Mouse (Mus musculus): ENCODE measurements around the gene Rapgef4. TPM values are rescaled to one million over a fixed set of nuclear protein-coding genes. Genes with fewer than 3 reads are reported as not detected.

Rapgef4 gene
- polyA plus RNA-seq, 1 experiment from 2014 or later, result 5.3 TPM

DNA sequence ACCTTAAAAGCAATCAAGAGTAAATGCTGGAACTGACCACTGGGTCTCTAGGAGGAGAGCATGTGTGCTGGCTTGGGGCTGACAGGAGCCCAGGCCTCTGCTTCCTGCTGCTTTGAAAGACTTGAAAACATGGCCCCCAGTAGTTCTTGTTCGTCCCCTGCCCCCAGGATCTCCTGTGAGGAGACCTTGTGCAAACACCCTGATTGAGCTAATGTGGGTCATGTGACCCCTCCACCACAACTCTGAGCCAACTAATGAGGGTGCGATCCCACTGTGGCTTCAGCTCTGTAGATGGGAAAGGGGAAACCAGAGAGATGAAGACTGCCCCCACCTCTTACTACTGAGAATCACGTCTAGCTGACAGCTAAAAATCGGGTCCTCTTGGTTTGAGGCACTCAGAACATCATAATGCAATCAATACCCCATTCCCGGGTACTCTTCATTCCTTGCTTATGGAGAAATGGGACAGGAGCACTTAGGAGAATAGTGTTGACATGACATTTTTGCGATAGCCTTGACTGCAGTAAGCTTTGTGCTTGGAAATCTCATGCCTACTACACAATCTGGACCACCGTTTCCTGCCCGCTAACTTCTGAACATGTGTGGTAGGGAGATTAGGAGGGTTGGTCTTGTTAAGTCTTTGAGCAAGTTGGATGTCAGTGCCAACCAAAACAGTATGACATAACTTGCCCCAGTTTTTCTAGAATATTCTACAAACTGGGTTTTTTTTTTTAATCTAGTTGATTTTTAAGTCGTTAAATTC lies 170.9 kb downstream of the Rapgef4 start:
- Histone ChIP-seq H3K27ac (ENCODE audit: poor library complexity, severe bottlenecking) (peak overlapping the region; percentile 58), H3K27me3 (replicated peaks) (no peaks in the 10 kb centered on the region), H3K9ac (no peak overlapping the region), H3K9me3 (replicated peaks) (no peaks in the 10 kb centered on the region), H3K36me3 (no peaks in the 10 kb centered on the region), H3K4me2 (no peak overlapping the region), H3K4me3 (no peak overlapping the region), H3K4me1 (replicated peaks) (peaks cover 37% of the 10 kb centered on the region)
- ATAC-seq (ENCODE audit: insufficient number of reproducible peaks, low FRiP score), result peak; percentile 74
- 52% methylated on average over 9 of the region's 9 CpGs for WGBS

DNA sequence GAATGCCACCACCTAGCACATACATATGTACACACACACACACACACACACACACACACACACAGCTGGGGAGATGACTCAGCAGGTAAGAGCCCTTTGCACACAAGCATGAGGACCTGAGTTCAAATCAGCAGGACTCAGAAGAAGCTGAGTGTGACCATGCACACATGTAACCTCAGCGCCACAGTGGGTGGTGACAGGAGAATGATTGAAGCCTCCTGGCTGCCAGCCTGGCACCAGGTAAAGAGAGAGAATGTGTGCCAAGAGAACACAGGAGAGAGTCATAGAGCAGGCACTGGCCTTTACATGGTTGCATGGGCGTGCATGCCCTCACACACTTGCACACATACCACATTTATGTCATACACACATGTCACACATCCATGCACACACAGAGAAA lies 171.7 kb downstream of the Rapgef4 start:
- 88% methylated on average over 2 of the region's 2 CpGs for WGBS
- H3K4me3 ChIP-seq, result no peak overlapping the region
- H3K4me2 ChIP-seq, result no peak overlapping the region
- H3K36me3 ChIP-seq, result no peaks in the 10 kb centered on the region
- peak overlapping the region; percentile 27; the same call in 1 of the 2 replicates for H3K27ac ChIP-seq (ENCODE audit: poor library complexity, severe bottlenecking)
- H3K9ac ChIP-seq, result no peak overlapping the region
- ATAC-seq (ENCODE audit: insufficient number of reproducible peaks, low FRiP score), result no peak; the same call in 1 of the 2 replicates
- no peaks in the 10 kb centered on the region for H3K27me3 ChIP-seq (replicated peaks)
- peaks cover 41% of the 10 kb centered on the region for H3K4me1 ChIP-seq (replicated peaks)
- no peaks in the 10 kb centered on the region for H3K9me3 ChIP-seq (replicated peaks)

DNA sequence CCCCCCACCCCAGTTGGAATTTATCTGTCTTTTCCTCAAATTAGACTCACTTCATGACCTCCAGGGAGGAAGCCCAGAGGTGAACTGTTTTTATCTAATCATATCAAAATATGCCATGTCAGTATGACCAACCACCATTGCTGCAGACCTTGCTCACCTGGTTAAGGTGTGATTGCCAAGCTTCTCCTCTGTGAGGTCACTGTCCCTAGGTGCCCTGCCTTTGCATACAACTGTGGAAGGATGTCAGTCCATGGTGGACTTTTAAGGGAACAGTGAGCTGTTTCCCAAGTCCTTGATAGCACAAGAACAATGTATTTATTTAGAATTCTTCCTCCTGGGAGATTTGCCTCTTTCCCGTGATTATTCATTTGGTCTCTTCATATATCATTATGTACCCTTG lies 172.8 kb downstream of the Rapgef4 start:
- Histone ChIP-seq H3K27ac (ENCODE audit: poor library complexity, severe bottlenecking) (no peak overlapping the region), H3K9me3 (replicated peaks) (no peaks in the 10 kb centered on the region), H3K4me1 (replicated peaks) (peaks cover 42% of the 10 kb centered on the region), H3K9ac (no peak overlapping the region), H3K36me3 (no peaks in the 10 kb centered on the region), H3K4me3 (no peak overlapping the region), H3K27me3 (replicated peaks) (no peaks in the 10 kb centered on the region), H3K4me2 (no peak overlapping the region)
- WGBS, result 53% methylated on average over 1 of the region's 1 CpGs
- ATAC-seq (ENCODE audit: insufficient number of reproducible peaks, low FRiP score), result no peak

DNA sequence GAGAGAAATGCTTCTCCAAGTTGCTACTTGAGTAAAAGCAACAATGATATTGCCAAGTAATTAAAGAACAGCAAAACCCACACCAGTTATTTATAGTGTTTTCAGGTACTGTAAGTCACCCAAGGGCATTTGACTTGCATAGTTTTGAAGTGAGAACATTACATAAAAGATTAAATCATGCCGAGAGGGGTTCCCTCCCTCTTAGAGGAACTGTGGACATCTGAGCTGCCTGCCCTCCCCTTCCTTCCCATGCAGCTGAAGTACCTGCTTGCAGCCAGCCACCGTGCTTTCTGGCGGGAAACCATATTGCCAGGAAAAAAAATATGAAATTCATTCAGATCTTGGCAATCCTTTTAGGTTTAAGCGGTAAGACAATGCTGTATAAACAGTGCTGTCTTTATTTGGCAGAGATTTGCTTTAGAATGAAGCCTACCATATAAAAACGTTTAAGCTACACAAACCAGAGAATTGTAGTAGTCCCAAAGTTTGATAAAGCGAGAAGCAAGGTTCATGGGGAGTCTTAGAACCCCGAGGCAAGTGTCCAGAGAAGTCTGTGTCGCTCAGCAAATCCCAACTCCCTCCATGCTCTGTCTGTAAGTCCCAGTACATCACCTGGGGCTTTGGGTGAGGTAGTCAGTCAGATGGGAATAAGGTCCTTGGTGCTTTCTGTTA lies 174.2 kb downstream of the Rapgef4 start:
- no peaks in the 10 kb centered on the region for H3K9me3 ChIP-seq (replicated peaks)
- H3K27ac ChIP-seq (ENCODE audit: poor library complexity, severe bottlenecking), result no peak overlapping the region
- peaks cover 42% of the 10 kb centered on the region for H3K4me1 ChIP-seq (replicated peaks)
- 50% methylated on average over 8 of the region's 8 CpGs for WGBS
- no peaks in the 10 kb centered on the region for H3K27me3 ChIP-seq (replicated peaks)
- no peak for ATAC-seq (ENCODE audit: insufficient number of reproducible peaks, low FRiP score)
- H3K36me3 ChIP-seq, result no peaks in the 10 kb centered on the region
- peak overlapping the region; percentile 5; the same call in 1 of the 2 replicates for H3K9ac ChIP-seq
- H3K4me3 ChIP-seq, result no peak overlapping the region
- H3K4me2 ChIP-seq, result no peak overlapping the region

DNA sequence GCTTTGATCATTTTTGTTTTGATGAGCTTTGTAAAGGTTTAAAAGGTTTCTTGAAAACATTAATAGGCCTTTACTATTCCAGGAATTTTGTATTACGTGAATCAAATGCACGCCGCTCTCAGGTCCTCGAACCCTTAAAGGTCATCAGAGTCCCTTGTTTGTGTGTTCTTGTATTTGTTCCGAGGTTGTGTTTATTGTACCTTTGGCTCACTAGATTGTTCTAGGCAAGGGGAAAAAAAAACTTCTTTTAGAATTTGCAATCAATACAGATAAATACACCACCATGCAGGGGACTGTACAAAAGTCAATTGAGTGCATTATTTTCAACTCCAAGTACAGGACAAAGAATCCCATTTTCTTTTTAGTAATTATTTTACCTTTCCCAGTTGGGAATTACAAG lies 175.4 kb downstream of the Rapgef4 start:
- Histone ChIP-seq H3K9ac (no peak overlapping the region), H3K4me1 (replicated peaks) (peaks cover 40% of the 10 kb centered on the region), H3K4me3 (no peak overlapping the region), H3K27ac (ENCODE audit: poor library complexity, severe bottlenecking) (no peak overlapping the region), H3K27me3 (replicated peaks) (no peaks in the 10 kb centered on the region), H3K36me3 (no peaks in the 10 kb centered on the region), H3K4me2 (no peak overlapping the region), H3K9me3 (replicated peaks) (no peaks in the 10 kb centered on the region)
- 88% methylated on average over 5 of the region's 5 CpGs for WGBS
- ATAC-seq (ENCODE audit: insufficient number of reproducible peaks, low FRiP score), result no peak

DNA sequence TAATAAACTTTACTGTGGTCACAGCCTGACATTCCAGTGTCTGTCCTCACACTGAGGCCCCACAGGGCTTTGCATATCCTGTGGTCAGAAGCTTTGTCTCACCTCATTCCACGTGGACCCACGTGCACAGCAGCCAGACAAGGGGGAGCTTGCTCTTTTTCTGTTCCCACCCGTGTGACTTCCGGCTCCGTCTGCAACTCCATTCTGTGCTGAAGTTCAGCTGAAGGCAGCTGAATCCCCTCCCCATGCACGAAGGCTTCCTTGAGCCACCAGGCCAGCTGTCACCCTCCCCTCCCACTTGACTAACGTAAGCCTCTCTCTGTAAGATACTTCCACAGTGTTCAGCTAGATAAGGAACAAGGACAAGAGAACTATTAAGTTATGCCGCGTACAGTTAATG lies 176.5 kb downstream of the Rapgef4 start:
- Histone ChIP-seq H3K36me3 (no peaks in the 10 kb centered on the region), H3K9me3 (replicated peaks) (no peaks in the 10 kb centered on the region), H3K4me1 (replicated peaks) (peaks cover 34% of the 10 kb centered on the region), H3K4me2 (peak overlapping the region; percentile 8; the same call in 1 of the 2 replicates), H3K27me3 (replicated peaks) (no peaks in the 10 kb centered on the region), H3K9ac (no peak overlapping the region), H3K4me3 (no peak overlapping the region), H3K27ac (ENCODE audit: poor library complexity, severe bottlenecking) (peak overlapping the region; percentile 36; the same call in 1 of the 2 replicates)
- 0 out of 2 replicates have a peak, but pooled peaks have one; percentile 33 for ATAC-seq (ENCODE audit: insufficient number of reproducible peaks, low FRiP score)
- 5% methylated on average over 9 of the region's 9 CpGs for WGBS

DNA sequence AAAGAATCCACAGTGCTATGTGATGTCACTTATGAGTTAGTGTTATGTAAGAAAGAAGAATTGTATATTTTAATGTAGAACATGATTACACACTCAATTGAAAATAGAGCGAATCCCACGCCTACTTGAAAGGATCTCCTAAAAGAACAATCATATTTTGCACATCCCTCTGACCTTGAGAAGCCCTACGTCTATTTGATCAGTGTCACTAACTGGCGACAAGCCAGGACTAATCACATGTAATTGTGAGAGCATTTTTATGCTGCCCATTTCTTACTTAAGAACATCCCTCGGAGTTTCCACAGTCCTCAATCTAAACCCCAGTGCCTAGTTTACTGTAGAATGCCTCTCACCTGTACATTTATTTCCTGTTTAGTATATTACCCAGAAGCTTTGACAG lies 177.0 kb downstream of the Rapgef4 start:
- Histone ChIP-seq H3K4me2 (no peak overlapping the region), H3K36me3 (no peaks in the 10 kb centered on the region), H3K27me3 (replicated peaks) (no peaks in the 10 kb centered on the region), H3K9me3 (replicated peaks) (no peaks in the 10 kb centered on the region), H3K27ac (ENCODE audit: poor library complexity, severe bottlenecking) (no peak overlapping the region), H3K4me1 (replicated peaks) (peaks cover 30% of the 10 kb centered on the region), H3K9ac (no peak overlapping the region), H3K4me3 (no peak overlapping the region)
- WGBS, result 78% methylated on average over 5 of the region's 5 CpGs
- ATAC-seq (ENCODE audit: insufficient number of reproducible peaks, low FRiP score), result no peak

DNA sequence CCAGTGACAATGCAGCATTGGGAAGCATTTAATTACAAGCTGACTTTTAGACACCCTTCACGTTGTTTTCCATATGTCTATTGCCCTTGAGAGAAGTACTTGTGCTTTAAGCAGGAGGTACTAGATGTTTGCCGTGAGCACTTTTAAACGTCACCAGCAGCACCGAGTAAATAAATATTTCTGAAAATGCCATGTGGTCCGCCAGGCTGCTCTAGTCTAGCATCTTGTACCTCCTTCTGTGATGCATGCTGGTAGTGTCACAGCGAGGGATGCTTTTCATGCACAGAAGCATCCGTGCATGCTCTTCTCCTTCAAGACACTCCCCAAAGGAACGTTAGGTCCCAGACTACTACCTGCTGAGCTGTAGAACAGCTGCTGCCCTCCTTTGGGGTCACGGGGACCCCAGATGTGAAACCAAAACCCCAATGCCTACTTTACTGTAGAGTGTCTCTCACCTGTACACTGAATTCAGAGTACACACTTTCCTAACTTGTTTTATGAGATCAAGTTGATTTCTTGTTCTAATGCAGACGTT lies 177.7 kb downstream of the Rapgef4 start:
- Histone ChIP-seq H3K9ac (no peak overlapping the region), H3K4me3 (no peak overlapping the region), H3K4me1 (replicated peaks) (peaks cover 25% of the 10 kb centered on the region), H3K36me3 (no peaks in the 10 kb centered on the region), H3K27me3 (replicated peaks) (no peaks in the 10 kb centered on the region), H3K4me2 (no peak overlapping the region), H3K9me3 (replicated peaks) (no peaks in the 10 kb centered on the region), H3K27ac (ENCODE audit: poor library complexity, severe bottlenecking) (no peak overlapping the region)
- WGBS, result 81% methylated on average over 10 of the region's 10 CpGs
- ATAC-seq (ENCODE audit: insufficient number of reproducible peaks, low FRiP score), result no peak

DNA sequence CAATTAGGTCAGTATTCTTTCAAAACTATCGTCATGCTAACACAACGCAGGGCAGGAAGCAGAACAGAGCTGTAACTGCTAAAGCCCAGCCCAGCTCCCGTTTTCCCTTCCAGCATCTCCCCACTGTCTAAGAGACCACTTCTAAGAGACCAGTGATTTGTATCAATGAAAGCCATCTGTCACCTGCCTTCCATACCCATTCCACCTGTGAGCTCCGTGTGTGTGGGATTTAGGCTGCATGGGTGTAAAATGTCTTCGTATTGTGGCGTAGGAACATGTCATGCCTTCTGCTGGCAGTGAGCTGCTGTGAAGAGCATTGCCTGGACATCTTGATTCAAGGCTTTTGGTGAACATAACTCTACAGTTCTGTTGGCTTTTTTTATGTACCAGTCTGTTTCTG lies 178.2 kb downstream of the Rapgef4 start:
- H3K36me3 ChIP-seq, result no peaks in the 10 kb centered on the region
- WGBS, result 77% methylated on average over 6 of the region's 6 CpGs
- peaks cover 23% of the 10 kb centered on the region for H3K4me1 ChIP-seq (replicated peaks)
- H3K4me2 ChIP-seq, result no peak overlapping the region
- H3K9me3 ChIP-seq (replicated peaks), result no peaks in the 10 kb centered on the region
- H3K27ac ChIP-seq (ENCODE audit: poor library complexity, severe bottlenecking), result no peak overlapping the region
- H3K27me3 ChIP-seq (replicated peaks), result no peaks in the 10 kb centered on the region
- ATAC-seq (ENCODE audit: insufficient number of reproducible peaks, low FRiP score), result no peak
- no peak overlapping the region for H3K9ac ChIP-seq
- H3K4me3 ChIP-seq, result no peak overlapping the region

DNA sequence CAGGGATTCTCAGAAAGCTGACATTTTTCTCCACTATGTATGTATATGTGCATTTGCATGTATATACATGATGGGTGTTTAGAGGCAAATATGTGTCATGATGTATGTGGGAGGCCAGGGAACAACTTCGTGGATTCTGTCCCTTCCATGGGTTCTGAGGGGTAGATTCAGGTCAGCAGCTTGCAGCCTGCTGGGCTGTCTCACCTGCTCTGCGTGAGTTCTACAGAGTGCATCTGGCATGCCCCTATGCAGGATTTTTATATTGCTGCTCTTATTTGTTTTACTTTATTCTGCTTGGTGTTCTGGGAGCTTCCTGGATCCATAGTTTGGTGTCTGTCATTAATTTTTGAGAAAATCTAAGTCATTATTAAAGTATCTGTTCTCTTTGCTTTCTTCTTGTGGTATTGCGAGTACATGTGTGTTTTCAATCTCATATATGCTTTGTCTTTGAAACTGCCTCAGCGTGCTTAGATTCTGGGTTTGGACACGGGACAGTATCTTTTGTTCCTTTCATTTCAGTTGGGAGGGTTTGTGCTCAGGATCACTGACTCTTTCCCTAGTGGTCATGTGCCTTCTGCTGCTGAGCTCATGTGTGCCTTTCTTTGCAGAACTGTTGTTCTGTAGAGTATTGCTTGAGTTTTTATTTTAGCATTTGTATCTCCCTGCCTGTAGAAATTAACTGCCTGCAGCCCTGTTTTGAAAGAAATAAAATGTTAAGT lies 184.3 kb downstream of the Rapgef4 start:
- WGBS, result 79% methylated on average over 5 of the region's 5 CpGs
- no peak for ATAC-seq (ENCODE audit: insufficient number of reproducible peaks, low FRiP score)
- no peak overlapping the region for H3K27ac ChIP-seq (ENCODE audit: poor library complexity, severe bottlenecking)

More for the DNA sequence above, 184.3 kb downstream of the Rapgef4 start:
- Histone ChIP-seq H3K4me2 (no peak overlapping the region), H3K9ac (no peak overlapping the region), H3K27me3 (replicated peaks) (no peaks in the 10 kb centered on the region), H3K4me1 (replicated peaks) (peaks cover 28% of the 10 kb centered on the region), H3K4me3 (no peak overlapping the region), H3K9me3 (replicated peaks) (no peaks in the 10 kb centered on the region), H3K36me3 (no peaks in the 10 kb centered on the region)
